Mouse (Mus musculus) erythroblast, adult 5-6 weeks (primary cell): ENCODE results near the gene Pkmyt1. TPM values are rescaled to one million over a fixed set of nuclear protein-coding genes. Genes with fewer than 3 reads are reported as not detected.

Source experiments
- ATAC-seq: replicated peaks from 2 replicates; pipeline ENCODE4 v1.8.0; 2016; ENCODE audit warnings: moderate number of reproducible peaks, mild to moderate bottlenecking, moderate TSS enrichment, inconsistent platforms; ENCODE audit not compliant: poor library complexity, low FRiP score, severe bottlenecking
- total RNA-seq, 2 experiments: library from RNA; stranded (forward) in 1 of 2; stranded (reverse) in 1 of 2; fragments of 150-400 nt in 1 of 2; fragments of 200-764, 138-1000 nt in 1 of 2; gene quantifications; 2 replicates each; pipeline versions ENCODE4 v1.2.3 to v1.2.4; 2015 to 2017; ENCODE audit warnings: low replicate concordance in 2 of 2

Gene Pkmyt1
- total RNA-seq (2015; ENCODE audit: low replicate concordance): 10.0 and 14.2 TPM in 2 replicates
- 7.3 and 9.2 TPM in 2 replicates for total RNA-seq (2017; ENCODE audit: low replicate concordance)

GRCm38 (mm10) chr17:23725999-23726757 is at the start of gene Pkmyt1:
TSS of gene Pkmyt1 (plus strand) at chr17:23726336.
- peak; percentile 93 for ATAC-seq

- ATAC-seq: no peak
These were observed 49.6 kb upstream of the Pkmyt1 start for GRCm38 (mm10) chr17:23676473-23677031.

GRCm38 (mm10) chr17:23677236-23677679 is 48.9 kb upstream of the Pkmyt1 start, which contains the start of gene Tnfrsf12a:
TSS of gene Tnfrsf12a (minus strand) at chr17:23677468.
- peak; percentile 52; the same call in 1 of the 2 replicates for ATAC-seq

- ATAC-seq: no peak
These were observed 46.9 kb upstream of the Pkmyt1 start, which contains the start of gene Cldn6 for GRCm38 (mm10) chr17:23679127-23679835. TSS of gene Cldn6 (plus strand) at chr17:23679249.

- no peak for ATAC-seq
These were observed 45.8 kb upstream of the Pkmyt1 start for GRCm38 (mm10) chr17:23680336-23680735.

GRCm38 (mm10) chr17:23681086-23681485 is 45.0 kb upstream of the Pkmyt1 start:
- ATAC-seq: no peak

GRCm38 (mm10) chr17:23682092-23682491 is 44.0 kb upstream of the Pkmyt1 start:
- ATAC-seq: no peak

GRCm38 (mm10) chr17:23682530-23682929 is 43.6 kb upstream of the Pkmyt1 start:
- ATAC-seq: no peak

GRCm38 (mm10) chr17:23683226-23683625 is 42.9 kb upstream of the Pkmyt1 start:
- no peak for ATAC-seq

GRCm38 (mm10) chr17:23683856-23684672 is 42.1 kb upstream of the Pkmyt1 start, which contains the start of gene Cldn9:
TSS of gene Cldn9 (minus strand) at chr17:23684026.
- ATAC-seq: no peak

- ATAC-seq: no peak
These were observed 31.6 kb upstream of the Pkmyt1 start for GRCm38 (mm10) chr17:23694491-23694890.

- no peak for ATAC-seq
These were observed 30.3 kb upstream of the Pkmyt1 start for GRCm38 (mm10) chr17:23695801-23696200.

- ATAC-seq: no peak
These were observed 26.7 kb upstream of the Pkmyt1 start for GRCm38 (mm10) chr17:23699131-23700077.

GRCm38 (mm10) chr17:23700079-23700478 is 26.1 kb upstream of the Pkmyt1 start:
- ATAC-seq: peak; percentile 70

GRCm38 (mm10) chr17:23703301-23703700 is 22.8 kb upstream of the Pkmyt1 start:
- no peak for ATAC-seq

GRCm38 (mm10) chr17:23704741-23705140 is 21.4 kb upstream of the Pkmyt1 start:
- no peak for ATAC-seq

- ATAC-seq: no peak
These were observed 20.5 kb upstream of the Pkmyt1 start for GRCm38 (mm10) chr17:23705525-23706104.

- ATAC-seq: peak; percentile 81
These were observed 19.9 kb upstream of the Pkmyt1 start for GRCm38 (mm10) chr17:23706212-23706611.
